Mouse (Mus musculus) R1 (cell line): Measurements from ENCODE around the gene Nkd2.

ENCODE experiments used
- DNase-seq: peaks from one replicate; pipeline ENCODE4 v3.0.0-alpha.2; 2018; ENCODE audit warnings: low read depth, low spot score

Gene Nkd2

GRCm38 (mm10) chr13:73847465-73847836 is at the start of gene Nkd2:
TSS of gene Nkd2 (minus strand) at chr13:73847631.
- peak; percentile 72 for DNase-seq

DNA sequence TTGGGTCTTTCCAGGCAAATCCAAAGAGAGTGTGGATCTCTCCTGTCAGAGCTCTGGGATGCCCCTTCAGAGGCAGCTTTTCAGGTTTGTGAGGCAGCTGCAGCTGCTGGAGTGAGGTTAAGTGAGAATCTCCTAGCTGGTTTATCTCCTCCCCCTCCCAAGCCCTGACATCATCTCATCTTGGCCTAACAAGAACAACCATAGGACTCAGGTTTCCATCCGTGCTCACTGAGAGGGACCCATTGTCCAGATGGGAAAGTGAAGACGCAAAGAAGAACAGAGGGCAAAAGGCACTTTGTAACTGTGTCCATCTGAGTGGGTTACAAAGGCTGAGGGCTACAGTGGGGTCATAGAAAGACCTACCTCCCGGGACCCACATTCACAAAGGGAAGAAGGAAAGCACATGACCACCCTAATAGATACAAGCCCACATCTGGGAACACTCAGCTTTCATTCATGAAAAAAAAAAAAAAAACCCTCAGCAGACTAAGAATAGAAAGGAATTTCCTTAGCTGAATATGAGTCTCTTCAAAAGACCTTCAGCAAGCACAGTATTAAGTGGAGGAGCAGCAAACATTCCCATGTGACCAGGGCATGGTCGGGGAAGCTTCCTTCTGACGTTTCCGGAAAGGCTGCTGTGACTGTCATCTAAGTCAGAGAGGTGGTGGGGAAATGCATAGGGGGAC is 45.2 kb upstream of the Nkd2 start:
- no peak for DNase-seq

DNA sequence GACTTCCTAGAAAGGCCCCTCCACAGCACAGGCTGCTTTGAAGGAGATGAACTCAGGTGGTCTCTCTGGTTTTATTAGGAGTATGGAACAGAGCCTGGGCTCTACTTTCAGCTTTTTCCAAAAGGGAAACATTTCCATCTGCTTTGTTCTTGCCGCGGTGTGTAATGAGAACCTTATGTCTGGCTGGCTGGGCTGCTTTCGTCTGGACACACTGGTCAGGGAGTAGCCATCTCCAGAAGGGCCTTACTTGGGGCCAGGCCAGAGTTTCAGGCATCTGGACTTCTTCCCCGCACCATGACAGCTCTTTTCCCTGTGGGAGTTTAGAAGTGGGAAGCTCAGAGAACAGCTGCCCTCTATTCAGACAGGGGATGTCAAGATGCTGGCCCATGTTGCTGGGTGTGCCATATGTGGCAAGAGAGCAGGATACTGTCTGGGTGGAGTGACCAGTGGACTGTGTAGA is 40.0 kb upstream of the Nkd2 start:
- DNase-seq: no peak

- no peak for DNase-seq
Measured at GRCm38 (mm10) chr13:73886601-73887000, 39.2 kb upstream of the Nkd2 start.

GRCm38 (mm10) chr13:73886066-73886465 is 38.6 kb upstream of the Nkd2 start:
- no peak for DNase-seq

DNA sequence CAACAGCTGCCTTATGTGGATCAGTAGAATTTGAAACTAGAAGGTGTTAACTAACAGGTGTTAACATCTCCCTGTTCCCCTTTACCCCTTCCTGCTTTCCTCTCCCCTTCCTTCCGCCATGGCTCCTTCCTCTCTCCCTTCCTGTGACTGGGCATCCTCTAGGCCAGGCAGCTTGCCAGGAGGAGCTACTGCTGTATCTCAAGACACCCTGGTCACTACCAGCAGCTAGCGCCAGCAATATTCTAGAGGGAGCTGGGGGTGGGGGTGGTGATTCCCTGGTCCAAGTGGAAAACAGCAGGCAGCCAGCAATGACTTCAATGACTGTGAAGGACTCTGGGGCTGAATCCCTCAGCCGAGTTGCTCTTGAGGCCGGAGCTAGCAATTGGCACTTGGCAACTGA is 38.2 kb upstream of the Nkd2 start:
- no peak for DNase-seq

DNA sequence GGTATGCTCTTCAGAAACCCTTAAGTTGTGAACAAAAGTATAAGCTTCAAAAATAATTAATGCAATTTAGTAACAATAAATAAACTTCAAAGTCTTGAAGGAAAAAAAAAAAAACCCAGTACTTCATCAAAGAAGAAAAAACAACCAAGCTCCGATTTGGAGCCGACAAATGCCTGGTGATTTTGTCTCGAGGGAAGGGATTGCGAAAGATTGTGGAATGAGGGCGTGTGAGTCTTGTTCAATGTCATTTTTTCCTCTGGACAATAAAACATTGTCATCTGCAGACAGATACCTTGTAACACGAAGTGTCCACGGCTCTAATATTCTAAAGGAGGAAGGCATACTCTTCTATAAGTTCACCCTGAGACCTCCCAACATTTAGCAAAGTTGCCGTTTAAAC is 33.9 kb upstream of the Nkd2 start:
- DNase-seq: no peak

DNA sequence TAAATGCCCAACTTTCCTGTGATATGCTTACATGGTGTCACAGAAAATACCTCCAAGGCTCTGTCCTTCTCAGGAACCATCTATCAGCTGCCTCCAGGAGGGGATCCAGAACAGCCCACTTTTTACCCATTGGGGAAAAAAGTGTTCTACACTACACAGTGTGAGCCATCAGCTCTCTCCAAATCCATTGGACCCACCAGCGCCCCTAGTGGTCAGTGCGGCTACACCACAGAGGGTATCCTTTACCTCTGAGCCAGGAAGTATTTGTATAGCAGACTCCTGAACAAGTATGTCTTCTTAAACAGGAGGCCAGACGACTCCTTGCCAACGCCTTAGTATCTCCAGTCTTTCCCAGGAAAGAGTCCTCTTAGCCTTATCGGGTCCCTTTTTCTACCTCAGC is 32.4 kb upstream of the Nkd2 start:
- DNase-seq: peak; percentile 40

- DNase-seq: no peak
Measured at GRCm38 (mm10) chr13:73872159-73872558, 24.7 kb upstream of the Nkd2 start.

DNA sequence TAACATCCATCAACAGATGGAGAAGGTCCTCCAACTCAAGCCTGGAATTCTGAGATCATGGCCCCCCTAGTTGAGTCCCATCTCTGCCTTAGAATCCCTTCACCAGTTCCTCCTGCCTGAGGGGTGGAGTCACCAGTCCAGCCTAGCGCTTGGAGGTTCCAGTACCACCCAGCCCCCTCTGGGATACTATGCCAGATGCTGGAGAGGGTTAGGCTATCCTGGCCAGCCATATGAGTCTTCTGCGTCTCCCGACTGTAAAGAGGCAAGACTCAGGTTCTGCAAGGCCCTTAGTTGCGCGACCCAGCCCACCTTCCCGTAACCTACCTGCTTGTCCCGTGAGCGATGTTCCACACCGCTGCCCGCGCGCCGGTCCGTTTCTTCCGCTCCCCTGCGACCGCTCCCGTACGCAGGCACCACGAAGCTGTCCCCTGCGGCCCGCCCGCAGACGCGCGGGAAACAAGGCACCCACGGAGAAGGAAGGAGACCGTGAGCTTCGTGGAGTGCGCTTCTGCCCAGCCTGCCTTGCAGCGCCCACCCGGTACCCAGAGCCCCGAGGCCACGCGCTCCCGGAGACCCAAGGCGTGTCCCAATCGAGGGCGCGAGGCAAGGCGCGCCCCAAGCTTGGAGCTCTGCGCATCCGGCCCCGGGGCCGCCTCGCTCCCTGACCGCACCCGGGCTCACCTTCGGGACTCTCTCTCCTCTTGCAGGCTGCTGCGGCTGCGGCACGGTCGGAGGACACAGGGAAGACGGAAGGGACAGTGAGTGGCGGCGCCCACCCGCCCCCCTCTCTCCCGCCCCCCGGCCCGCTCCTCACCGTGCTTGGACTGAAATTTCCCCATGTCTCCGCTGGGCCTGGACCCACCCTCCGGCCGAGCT is 604 bp downstream of the Nkd2 start:
- DNase-seq: peak; percentile 47

DNA sequence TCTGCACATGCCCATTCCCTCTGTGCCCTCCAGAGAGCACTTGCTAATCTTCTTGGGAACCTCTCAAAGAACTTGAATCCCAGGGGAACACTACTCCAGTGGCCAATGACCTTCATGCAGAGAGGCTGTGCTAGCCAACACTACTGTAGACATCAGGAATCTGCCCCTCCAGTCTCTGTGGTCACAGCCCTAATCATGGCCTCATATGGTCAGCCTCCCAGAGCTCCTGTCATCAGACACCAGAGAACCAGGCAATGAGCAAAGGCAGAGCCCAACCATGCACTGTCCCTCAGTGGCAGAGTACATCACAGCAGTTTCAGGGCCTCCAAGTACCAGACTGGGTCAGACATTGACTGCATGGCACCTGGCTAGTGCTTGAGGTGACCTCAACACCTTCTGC is 4.7 kb downstream of the Nkd2 start:
- DNase-seq: no peak

DNA sequence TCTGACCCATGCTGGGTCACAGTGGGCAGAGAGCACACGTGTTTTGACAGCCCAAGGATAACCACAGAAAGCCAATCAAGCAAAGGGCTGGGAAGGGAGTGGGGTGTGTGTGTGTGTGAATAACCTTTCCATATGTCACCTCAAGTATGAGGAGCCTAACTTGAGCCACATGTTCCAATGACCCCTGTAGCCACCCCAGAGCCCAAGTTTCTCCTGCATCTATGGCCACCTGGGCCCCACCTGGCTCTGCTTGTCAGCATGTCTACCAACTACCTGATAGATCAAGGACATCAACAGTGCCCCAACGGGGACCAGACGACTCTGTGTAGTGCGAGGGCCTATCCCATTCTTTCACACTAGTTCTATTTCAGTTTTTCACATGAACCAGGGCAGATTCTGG is 7.7 kb downstream of the Nkd2 start:
- no peak for DNase-seq

- no peak for DNase-seq
Measured at GRCm38 (mm10) chr13:73839137-73839548, 8.3 kb downstream of the Nkd2 start.

- DNase-seq: no peak
Measured at GRCm38 (mm10) chr13:73837708-73838107, 9.7 kb downstream of the Nkd2 start.

DNA sequence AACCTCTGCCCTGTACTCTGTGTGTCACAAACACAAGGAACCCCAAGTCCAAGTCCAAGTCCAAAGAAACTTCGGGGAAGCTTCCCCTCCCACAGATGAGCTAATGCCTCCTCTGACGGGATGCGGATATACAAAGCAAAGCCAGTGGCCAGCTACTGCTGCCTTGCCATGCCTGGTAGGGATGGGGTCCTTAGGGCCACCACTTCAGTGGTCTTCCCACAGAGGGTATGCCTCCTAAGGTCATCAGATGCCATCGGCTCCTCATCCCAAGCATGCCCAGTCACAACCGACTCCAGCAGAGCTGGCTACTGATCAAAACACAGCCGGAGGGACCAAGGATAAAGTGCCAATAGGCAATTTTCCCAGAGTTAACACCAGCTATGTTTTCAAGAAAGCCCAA is 10.9 kb downstream of the Nkd2 start:
- DNase-seq: no peak

- no peak for DNase-seq
Measured at GRCm38 (mm10) chr13:73835791-73836190, 11.6 kb downstream of the Nkd2 start.

DNA sequence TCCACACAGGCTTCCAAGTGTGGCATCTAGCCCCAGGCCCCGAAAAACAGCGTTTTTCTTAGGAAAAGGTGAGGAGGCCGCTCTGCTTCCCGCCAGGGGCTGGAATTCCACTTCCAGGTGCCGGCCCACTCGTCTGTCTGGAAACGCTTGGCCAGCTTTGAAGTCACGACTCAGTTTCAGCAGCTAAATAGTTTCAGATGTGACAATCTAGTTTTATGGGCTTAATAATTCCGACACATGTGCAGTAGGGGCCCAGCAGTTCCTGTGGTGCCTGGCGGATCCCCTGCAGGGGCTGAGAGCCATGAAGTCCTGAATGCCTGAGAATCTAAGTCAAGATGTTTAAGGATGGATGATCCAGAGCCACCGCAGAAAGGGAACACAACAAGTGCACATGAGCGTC is 13.6 kb downstream of the Nkd2 start:
- DNase-seq: no peak

- DNase-seq: peak; percentile 60
Measured at GRCm38 (mm10) chr13:73831486-73831885, 15.9 kb downstream of the Nkd2 start.

DNA sequence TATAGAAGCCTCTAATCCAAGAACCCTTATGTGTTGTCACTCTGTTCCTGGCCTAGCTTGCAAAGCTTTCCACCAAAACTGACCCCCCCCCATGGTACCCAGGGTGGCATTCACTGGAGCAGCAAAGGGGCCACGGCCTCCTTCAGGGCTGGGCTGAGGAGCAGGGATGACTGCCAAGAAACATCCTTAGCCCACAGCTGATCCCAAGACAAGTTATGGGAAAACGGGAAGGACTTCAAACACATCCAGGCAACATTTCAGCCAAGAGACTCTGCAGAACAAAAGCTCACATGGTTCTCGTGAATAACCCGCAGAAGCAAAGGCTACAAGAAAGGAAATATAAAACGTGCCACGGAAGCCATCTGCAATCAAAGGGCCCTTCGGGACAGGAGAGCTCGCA is 20.2 kb downstream of the Nkd2 start:
- no peak for DNase-seq

- no peak for DNase-seq
Measured at GRCm38 (mm10) chr13:73823711-73824110, 23.7 kb downstream of the Nkd2 start.

GRCm38 (mm10) chr13:73822187-73822800 is 25.1 kb downstream of the Nkd2 start:
- DNase-seq: peak; percentile 62

DNA sequence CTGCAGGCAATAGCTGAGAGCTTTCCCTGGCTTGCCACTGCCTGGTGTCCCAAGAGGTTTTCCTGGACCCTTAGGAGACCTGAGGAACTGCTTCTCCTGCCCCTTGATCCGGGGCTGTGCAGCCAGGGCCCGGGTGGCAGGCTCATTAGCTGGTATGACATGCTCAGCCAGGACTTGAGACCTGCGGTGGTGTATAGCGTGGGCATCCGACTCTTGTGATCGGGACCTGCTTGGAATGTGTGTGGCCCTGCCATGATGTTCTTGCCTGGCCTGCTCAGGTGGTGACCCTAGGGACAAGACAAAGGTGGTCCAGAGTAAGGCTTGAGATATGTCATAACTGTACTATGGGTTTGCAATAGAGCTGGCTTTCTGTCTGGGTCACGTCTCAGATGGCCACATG is 26.2 kb downstream of the Nkd2 start:
- DNase-seq: no peak

DNA sequence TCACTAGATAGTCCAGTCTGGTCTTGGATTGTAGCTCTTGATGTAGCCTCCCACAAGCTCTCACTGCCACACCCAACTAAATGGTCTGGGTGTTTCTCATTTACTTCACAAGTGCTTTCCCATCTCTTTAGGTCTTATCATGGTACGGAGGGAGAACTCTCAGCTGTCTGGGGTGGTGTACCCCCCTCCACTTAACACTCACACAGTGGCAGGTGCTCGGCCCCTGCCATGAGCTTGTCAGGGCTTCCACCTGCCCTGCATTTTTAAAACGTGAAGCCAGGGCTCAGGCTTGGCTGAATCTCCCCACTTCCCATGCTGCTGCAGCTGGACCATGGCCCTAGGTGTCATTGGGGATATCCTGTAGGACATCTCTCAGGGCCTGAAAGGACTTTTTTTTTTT is 28.5 kb downstream of the Nkd2 start:
- DNase-seq: no peak
